Mouse (Mus musculus): Measurements from ENCODE around the gene Trmt10a.

- no peak for TF ChIP-seq POLR2A (IDR thresholded peaks at IDR 0.05; ENCODE audit: borderline replicate concordance, low read depth, low read length)
- TF ChIP-seq CTCF (IDR thresholded peaks at IDR 0.05; ENCODE audit: low read depth, low read length): no peak
Measured at GRCm38 (mm10) chr3:138161623-138162022, 18.4 kb downstream of the Trmt10a start.

All from bone marrow macrophage, adult 2 months (primary cell).